Mouse (Mus musculus): ENCODE measurements around the gene Kng2. TPM values are rescaled to one million over a fixed set of nuclear protein-coding genes. Genes with fewer than 3 reads are reported as not detected.
"Not testable (repeated sequence)": the region's sequence is repeated elsewhere in the genome, so short reads cannot be mapped to it uniquely, and the experiment has no call there.

The Kng2 gene
- polyA plus RNA-seq, 1 experiment, result not detected

DNA sequence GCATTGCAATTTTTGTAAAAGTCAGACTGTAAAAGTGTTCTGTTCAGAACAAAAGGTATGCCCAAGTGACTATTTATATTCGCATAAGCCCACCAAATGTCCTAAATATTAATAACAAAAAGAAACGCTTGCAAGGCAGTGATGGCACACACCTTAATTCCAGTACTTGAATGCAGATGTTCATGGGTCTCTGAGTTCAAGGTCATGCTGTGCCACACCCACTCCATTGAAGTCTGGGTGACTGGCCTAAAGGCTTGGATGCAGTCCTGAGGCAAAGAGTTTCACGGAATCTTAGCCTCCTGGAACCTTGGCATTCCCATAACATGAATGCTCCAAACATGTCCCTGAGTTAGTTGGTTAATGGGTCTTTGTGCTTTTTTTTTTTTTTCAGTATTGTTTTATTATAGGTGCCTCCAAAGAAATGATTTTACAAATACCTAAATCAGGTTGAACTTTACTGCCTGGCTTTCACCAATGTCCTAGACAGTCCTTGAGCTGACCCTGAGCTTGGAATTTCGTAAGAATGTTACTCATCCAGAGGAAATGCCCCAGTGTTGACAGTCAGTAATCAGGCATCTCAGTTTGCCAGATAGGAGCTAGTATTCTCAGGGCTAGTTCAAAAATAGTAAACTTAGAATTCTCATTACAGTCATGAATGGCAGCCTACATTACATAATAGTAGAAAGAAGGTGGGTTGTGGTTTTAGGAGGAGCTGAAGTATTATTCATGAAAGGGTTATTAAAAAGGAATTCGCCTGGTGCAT is 1.6 kb upstream of the Kng2 start:
- TF ChIP-seq POLR2A (IDR thresholded peaks at IDR 0.05; ENCODE audit: extremely low read depth, insufficient read depth, low read length) (no peak), CTCF (IDR thresholded peaks at IDR 0.05; ENCODE audit: extremely low read depth, insufficient read depth, low read length) (no peak)
- no peak overlapping the region for H3K27ac ChIP-seq (ENCODE audit: insufficient read depth, low read length)
- H3K4me1 ChIP-seq (ENCODE audit: control insufficient read depth, insufficient read depth, low read length), result no peaks in the 10 kb centered on the region
- no peak overlapping the region for H3K4me3 ChIP-seq (ENCODE audit: insufficient read depth, low read length)

- not testable (repeated sequence) for H3K4me3 ChIP-seq (ENCODE audit: insufficient read depth, low read length); H3K4me1 ChIP-seq (ENCODE audit: control insufficient read depth, insufficient read depth, low read length); H3K27ac ChIP-seq (ENCODE audit: insufficient read depth, low read length)
These were observed 1.9 kb downstream of the Kng2 start for GRCm38 (mm10) chr16:23027341-23027740.

- no peak for TF ChIP-seq POLR2A (IDR thresholded peaks at IDR 0.05; ENCODE audit: extremely low read depth, insufficient read depth, low read length)
- no peak for TF ChIP-seq CTCF (IDR thresholded peaks at IDR 0.05; ENCODE audit: extremely low read depth, insufficient read depth, low read length)
- Histone ChIP-seq H3K27ac (ENCODE audit: insufficient read depth, low read length) (no peak overlapping the region), H3K4me3 (ENCODE audit: insufficient read depth, low read length) (no peak overlapping the region), H3K4me1 (ENCODE audit: control insufficient read depth, insufficient read depth, low read length) (no peaks in the 10 kb centered on the region)
These were observed 2.7 kb downstream of the Kng2 start for GRCm38 (mm10) chr16:23026582-23026981.

DNA sequence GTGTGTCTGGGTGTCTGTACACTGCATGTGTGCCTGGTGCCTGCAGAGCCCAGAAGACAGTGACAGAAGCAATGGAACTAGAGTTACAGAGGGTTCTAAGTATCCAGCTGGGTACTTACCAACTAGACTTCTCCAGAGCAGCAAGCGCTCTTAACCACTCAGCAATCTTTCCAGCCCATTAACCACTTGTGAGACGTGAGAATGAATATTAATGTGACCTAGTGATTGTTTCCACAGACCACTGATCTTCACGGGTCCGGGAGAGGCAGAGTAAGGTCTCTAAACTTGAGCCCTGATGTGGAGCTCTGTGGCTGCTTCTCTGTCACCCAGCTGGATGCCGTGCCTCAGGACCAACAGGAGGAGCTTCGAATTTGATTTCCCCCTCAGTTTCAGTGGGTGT is 4.2 kb downstream of the Kng2 start:
- Histone ChIP-seq H3K4me3 (ENCODE audit: insufficient read depth, low read length) (no peak overlapping the region), H3K27ac (ENCODE audit: insufficient read depth, low read length) (no peak overlapping the region), H3K4me1 (ENCODE audit: control insufficient read depth, insufficient read depth, low read length) (no peaks in the 10 kb centered on the region)
- TF ChIP-seq CTCF (IDR thresholded peaks at IDR 0.05; ENCODE audit: extremely low read depth, insufficient read depth, low read length), result no peak
- no peak for TF ChIP-seq POLR2A (IDR thresholded peaks at IDR 0.05; ENCODE audit: extremely low read depth, insufficient read depth, low read length)

DNA sequence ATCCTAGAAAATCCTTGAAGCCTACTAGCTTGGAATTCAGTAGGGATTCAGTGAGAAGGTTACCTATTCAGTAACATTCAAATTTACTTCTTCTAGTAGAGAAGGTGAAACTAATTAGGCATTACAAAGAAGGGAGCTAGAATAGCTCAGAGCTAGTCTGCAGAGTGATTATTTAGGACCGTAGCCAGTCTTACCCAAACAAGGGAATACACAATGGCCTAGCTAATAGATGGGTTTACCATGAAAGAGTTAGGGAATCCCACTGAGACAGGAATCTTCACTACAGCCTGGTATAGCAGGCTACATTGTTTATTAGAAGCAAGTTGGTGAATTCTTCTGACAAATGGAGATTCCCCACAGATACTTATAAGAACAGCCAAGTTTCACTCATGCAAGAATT is 8.7 kb downstream of the Kng2 start:
- H3K27ac ChIP-seq (ENCODE audit: insufficient read depth, low read length); H3K4me1 ChIP-seq (ENCODE audit: control insufficient read depth, insufficient read depth, low read length); H3K4me3 ChIP-seq (ENCODE audit: insufficient read depth, low read length): not testable (repeated sequence)

DNA sequence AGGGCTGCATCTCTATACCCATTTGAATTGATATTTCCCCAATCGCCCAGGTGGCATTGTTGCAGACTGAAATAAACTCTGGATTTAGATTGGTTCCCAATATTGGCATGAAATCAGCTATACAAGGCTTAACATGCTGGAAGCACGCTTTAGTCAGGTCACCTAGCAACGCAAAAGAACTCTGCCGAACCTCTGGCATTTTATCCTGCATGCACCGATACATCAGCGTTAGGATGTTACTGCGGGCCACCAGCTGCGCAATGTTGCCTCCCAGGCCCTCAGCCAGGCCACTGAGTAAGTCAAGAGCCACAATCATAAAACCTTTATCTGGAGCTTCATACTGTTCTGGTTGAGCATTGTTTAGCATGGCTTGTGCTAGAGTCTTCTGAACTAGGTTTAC is 14.6 kb downstream of the Kng2 start:
- not testable (repeated sequence) for H3K4me3 ChIP-seq (ENCODE audit: insufficient read depth, low read length); H3K27ac ChIP-seq (ENCODE audit: insufficient read depth, low read length); H3K4me1 ChIP-seq (ENCODE audit: control insufficient read depth, insufficient read depth, low read length)

DNA sequence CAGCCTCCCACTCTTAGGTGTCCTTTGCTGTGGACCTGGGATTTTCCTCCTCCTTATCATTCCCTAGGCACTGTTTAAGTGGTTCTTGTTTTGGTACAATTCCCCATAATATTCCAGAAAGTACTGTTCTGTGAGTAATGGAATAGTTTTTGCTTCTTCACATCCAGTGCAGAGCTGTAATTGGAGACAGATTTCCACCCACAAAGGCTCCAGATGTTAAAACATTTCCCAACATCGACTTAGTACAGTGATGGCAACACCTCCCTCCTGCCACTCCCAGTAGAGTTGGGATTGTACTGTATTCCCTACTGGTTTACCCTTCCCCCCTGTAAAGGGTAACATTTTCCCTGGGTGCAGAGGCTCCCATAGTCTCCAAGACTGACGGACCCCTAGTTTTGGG is 15.5 kb downstream of the Kng2 start:
- H3K4me1 ChIP-seq (ENCODE audit: control insufficient read depth, insufficient read depth, low read length); H3K4me3 ChIP-seq (ENCODE audit: insufficient read depth, low read length); H3K27ac ChIP-seq (ENCODE audit: insufficient read depth, low read length): not testable (repeated sequence)

- H3K27ac ChIP-seq (ENCODE audit: insufficient read depth, low read length); H3K4me3 ChIP-seq (ENCODE audit: insufficient read depth, low read length); H3K4me1 ChIP-seq (ENCODE audit: control insufficient read depth, insufficient read depth, low read length): not testable (repeated sequence)
These were observed 32.3 kb downstream of the Kng2 start for GRCm38 (mm10) chr16:22996951-22997350.

DNA sequence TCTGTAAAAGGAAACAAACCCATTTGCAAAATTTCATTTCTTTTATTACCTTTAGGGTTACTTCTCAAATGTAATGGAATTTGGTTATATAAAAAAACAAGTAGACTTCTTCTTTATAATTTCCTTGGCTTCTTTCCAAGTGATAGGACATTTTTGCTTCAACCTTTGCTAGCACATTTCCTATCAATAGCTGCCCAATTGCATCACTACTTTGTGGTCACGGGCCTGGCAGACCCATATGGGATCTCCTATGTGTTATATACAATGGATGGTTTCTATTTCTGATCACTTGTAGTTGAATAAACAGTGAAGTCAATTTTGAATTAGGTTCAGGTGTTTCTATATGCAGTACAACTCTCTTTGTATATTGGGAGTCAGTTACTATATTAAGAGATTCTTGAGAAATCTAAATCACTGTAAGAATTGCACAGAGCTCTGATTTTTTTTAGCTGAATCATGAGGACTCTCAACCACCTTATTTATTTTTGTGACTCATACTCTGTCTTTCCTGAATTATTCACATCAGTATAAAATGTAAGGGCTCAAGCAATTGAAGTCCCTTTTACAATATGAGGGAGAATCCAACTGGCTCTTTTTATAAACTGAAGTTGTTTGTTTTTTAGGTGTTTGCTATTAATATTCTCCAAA is 61.8 kb downstream of the Kng2 start:
- TF ChIP-seq POLR2A (IDR thresholded peaks at IDR 0.05; ENCODE audit: extremely low read depth, insufficient read depth, low read length) (no peak), CTCF (IDR thresholded peaks at IDR 0.05; ENCODE audit: extremely low read depth, insufficient read depth, low read length) (no peak)

GRCm38 (mm10) chr16:22963293-22963692 is 66.0 kb downstream of the Kng2 start:
- Histone ChIP-seq H3K4me1 (ENCODE audit: control insufficient read depth, insufficient read depth, low read length) (no peaks in the 10 kb centered on the region), H3K4me3 (ENCODE audit: insufficient read depth, low read length) (no peak overlapping the region), H3K27ac (ENCODE audit: insufficient read depth, low read length) (no peak overlapping the region)
- TF ChIP-seq CTCF (IDR thresholded peaks at IDR 0.05; ENCODE audit: extremely low read depth, insufficient read depth, low read length) (no peak), POLR2A (IDR thresholded peaks at IDR 0.05; ENCODE audit: extremely low read depth, insufficient read depth, low read length) (no peak)

More for the DNA sequence above, 61.8 kb downstream of the Kng2 start:
- Histone ChIP-seq H3K4me1 (ENCODE audit: control insufficient read depth, insufficient read depth, low read length) (no peaks in the 10 kb centered on the region), H3K27ac (ENCODE audit: insufficient read depth, low read length) (no peak overlapping the region; the same call in 1 of the 2 replicates), H3K4me3 (ENCODE audit: insufficient read depth, low read length) (no peak overlapping the region)

- TF ChIP-seq POLR2A (IDR thresholded peaks at IDR 0.05; ENCODE audit: extremely low read depth, insufficient read depth, low read length) (no peak), CTCF (IDR thresholded peaks at IDR 0.05; ENCODE audit: extremely low read depth, insufficient read depth, low read length) (no peak)
- no peak overlapping the region for H3K4me3 ChIP-seq (ENCODE audit: insufficient read depth, low read length)
These were observed 67.0 kb downstream of the Kng2 start for GRCm38 (mm10) chr16:22962256-22962655.

More at GRCm38 (mm10) chr16:22962256-22962655, 67.0 kb downstream of the Kng2 start:
- Histone ChIP-seq H3K27ac (ENCODE audit: insufficient read depth, low read length) (no peak overlapping the region), H3K4me1 (ENCODE audit: control insufficient read depth, insufficient read depth, low read length) (no peaks in the 10 kb centered on the region)
